ENCODE assay signal across 10 mouse cellular contexts in genomic region chr11:67379703-67380510, GRCm38 (mm10). TPM values are rescaled to one million over a fixed set of nuclear protein-coding genes. Genes with fewer than 3 reads are reported as not detected.
DNase-seq lines count a peak whose midpoint lies in the region; ATAC-seq lines count a peak whose summit lies in the region.
"Had no signal": no experiment of that assay in that cellular context is flagged by ENCODE, and none has a peak within 500 bp of the region (broad histone marks: within the 10 kb centered on the region; RNA-seq: fewer than 3 reads in every experiment).

No protein-coding gene starts in this region.

- H3K4me1 ChIP-seq in intestine, embryonic 15.5 days (replicated peaks): no peaks in the 10 kb centered on the region
- H3K4me1 ChIP-seq in forebrain, embryonic 12.5 days: peaks cover 16% of the 10 kb centered on the region

- H3K4me2 ChIP-seq in intestine, embryonic 15.5 days (replicated peaks): no peak overlapping the region
- no peak overlapping the region for H3K4me2 ChIP-seq in forebrain, embryonic 12.5 days
- H3K4me2 ChIP-seq: midbrain, embryonic 13.5 days had no signal

- WGBS in intestine, embryonic 15.5 days: 44% methylated on average over 10 of the region's 10 CpGs
- WGBS in forebrain, embryonic 12.5 days: 25% methylated on average over 10 of the region's 10 CpGs

- no peak overlapping the region for H3K27ac ChIP-seq in intestine, embryonic 15.5 days
- H3K27ac ChIP-seq in forebrain, embryonic 12.5 days: no peak overlapping the region
- H3K27ac ChIP-seq: midbrain, embryonic 13.5 days had no signal

- peak; percentile 18 for DNase-seq in adrenal gland, adult 2 months
- no peak for DNase-seq in adrenal gland, adult 18-20 months (ENCODE audit: low spot score in 2 of 2)
- DNase-seq in R1 (ENCODE audit: low read depth, low spot score): peak; percentile 94
- peak; percentile 11 for DNase-seq in kidney, adult 18-20 months
- DNase-seq in lung, postnatal 14 days: peak; percentile 58
- DNase-seq in cerebellum, adult 9-11 months: no peak

- no peak overlapping the region for H3K9ac ChIP-seq in intestine, embryonic 15.5 days
- no peak overlapping the region for H3K9ac ChIP-seq in forebrain, embryonic 12.5 days
- H3K9ac ChIP-seq: midbrain, embryonic 13.5 days had no signal

- no peak overlapping the region for H3K4me3 ChIP-seq in intestine, embryonic 15.5 days (replicated peaks)
- no peak overlapping the region for H3K4me3 ChIP-seq in forebrain, embryonic 12.5 days (replicated peaks)
- H3K4me3 ChIP-seq: midbrain, embryonic 13.5 days had no signal

- H3K36me3 ChIP-seq in intestine, embryonic 15.5 days: no peaks in the 10 kb centered on the region
- no peaks in the 10 kb centered on the region for H3K36me3 ChIP-seq in forebrain, embryonic 12.5 days (replicated peaks)
- H3K36me3 ChIP-seq: midbrain, embryonic 13.5 days had no signal

- no peaks in the 10 kb centered on the region for H3K9me3 ChIP-seq in intestine, embryonic 15.5 days
- no peaks in the 10 kb centered on the region for H3K9me3 ChIP-seq in forebrain, embryonic 12.5 days
- H3K9me3 ChIP-seq: midbrain, embryonic 13.5 days had no signal

- no peaks in the 10 kb centered on the region for H3K27me3 ChIP-seq in intestine, embryonic 15.5 days (replicated peaks)
- H3K27me3 ChIP-seq in forebrain, embryonic 12.5 days: no peaks in the 10 kb centered on the region
- H3K27me3 ChIP-seq: midbrain, embryonic 13.5 days had no signal

- no peak for ATAC-seq in intestine, embryonic 15.5 days
- ATAC-seq in forebrain, embryonic 12.5 days (ENCODE audit: low FRiP score): no peak
- ATAC-seq: midbrain, embryonic 13.5 days had no signal

RNA-seq across cellular contexts. Expression of gene Myh13, which starts 58.4 kb away (rescaled TPM):
- total RNA-seq in adrenal gland, adult 2 months (2021): not detected
- not detected in 2 replicates for polyA plus RNA-seq in adrenal gland, adult 2 months (2012; rRNA removed)
- not detected for total RNA-seq in adrenal gland, adult 18-20 months (2021)
- polyA plus RNA-seq in intestine, embryonic 15.5 days (2015; fragmentation: Nextera tagmentation; extraction: Ambion mirVana): not detected in 2 replicates
- polyA plus RNA-seq in forebrain, embryonic 12.5 days (2016; fragmentation: Nextera tagmentation; extraction: Ambion mirVana): not detected in 2 replicates
- polyA plus RNA-seq: midbrain, embryonic 13.5 days; stomach, embryonic 14.5 days had no signal

Comparison
In these comparisons a context has a peak if more than half of its experiments do, and no peak if none do; other contexts are left out.
1. DNase-seq: peak in adrenal gland, adult 2 months (single experiment), R1 (single experiment), kidney, adult 18-20 months (single experiment) and lung, postnatal 14 days (single experiment); none in adrenal gland, adult 18-20 months (0 of 2) and cerebellum, adult 9-11 months (single experiment).